Mouse (Mus musculus): ENCODE measurements around the gene Ica1. TPM values are rescaled to one million over a fixed set of nuclear protein-coding genes. Genes with fewer than 3 reads are reported as not detected.

Gene Ica1
- polyA plus RNA-seq, 1 experiment = 1.8 TPM

DNA sequence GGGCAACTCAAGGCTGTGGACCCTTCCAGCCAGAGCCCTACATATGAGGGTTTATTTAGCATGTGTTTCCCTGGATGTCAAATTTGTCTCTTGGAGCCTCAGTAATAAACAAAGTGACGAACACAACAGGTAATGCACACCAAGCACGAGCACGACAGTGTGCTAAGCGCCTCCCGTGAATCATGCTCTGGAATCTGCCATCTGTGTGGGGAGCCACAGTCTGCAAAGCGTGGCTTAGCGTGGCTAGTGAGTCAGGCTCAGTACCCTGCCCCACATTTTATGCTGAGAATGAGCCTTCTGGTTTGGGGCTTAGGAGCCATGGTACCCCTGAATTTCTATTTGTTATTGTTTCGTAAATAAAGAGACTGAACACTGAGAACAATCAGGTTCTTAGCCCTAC lies 50.5 kb downstream of the Ica1 start:
- TF ChIP-seq GATA1 (IDR thresholded peaks at IDR 0.05; ENCODE audit: low read length) = no peak

DNA sequence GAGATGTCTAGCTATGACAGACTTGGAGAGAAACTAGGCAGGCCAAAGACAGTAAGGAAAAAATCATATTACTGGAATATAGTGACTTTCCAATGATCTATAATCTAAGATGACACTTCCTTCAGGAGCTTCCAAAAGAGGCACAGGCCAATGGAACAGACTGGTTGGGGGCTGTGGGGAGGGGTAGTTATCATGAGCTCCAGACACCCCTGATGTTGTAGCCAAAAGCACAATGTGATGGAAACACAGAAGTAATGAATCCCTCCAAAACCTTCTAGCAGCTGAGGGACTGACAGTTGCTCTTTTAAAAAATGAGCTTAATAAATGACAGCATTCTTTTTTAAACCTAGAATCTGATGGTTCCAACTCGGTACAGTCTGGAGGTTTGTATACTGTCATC lies 52.7 kb downstream of the Ica1 start:
- no peak for TF ChIP-seq GATA1 (IDR thresholded peaks at IDR 0.05; ENCODE audit: low read length)

DNA sequence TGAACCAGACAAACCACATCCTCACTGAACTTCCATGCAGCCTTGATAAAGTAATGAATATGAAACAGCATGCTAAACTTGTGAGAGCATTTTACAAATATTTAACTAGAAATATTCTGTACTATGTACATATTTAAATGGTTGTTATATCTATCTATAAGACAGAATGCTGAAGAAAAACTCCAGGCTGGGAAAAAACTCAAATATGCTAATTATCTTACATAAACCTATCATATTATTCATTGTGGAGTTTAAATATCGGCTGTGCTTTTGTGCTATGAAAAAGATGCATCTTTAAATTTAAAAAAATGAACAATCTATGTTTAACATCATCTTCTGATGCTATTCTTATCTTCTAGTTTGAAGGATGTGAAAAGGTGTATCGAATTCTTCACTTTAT lies 58.6 kb downstream of the Ica1 start:
- no peak for TF ChIP-seq GATA1 (IDR thresholded peaks at IDR 0.05; ENCODE audit: low read length)

DNA sequence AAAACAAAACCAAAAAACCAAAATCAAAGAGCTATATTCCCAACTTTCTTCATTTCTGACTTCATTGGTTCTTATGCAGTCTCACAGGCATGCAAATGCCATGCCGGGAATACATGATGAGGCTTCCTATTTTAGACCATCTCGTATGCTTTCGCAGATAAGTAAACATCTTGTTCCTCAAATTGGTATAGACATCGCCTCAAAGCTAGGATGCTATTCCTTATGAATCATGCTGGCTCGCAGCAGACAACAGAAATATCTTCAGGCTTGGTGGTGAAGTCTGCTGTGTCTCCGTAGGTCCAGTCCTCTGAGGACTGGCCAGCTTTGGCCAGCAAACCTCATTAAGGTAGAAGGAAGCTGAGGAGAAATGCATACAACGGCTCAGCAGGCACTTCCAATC lies 60.3 kb downstream of the Ica1 start:
- no peak for TF ChIP-seq GATA1 (IDR thresholded peaks at IDR 0.05; ENCODE audit: low read length)

DNA sequence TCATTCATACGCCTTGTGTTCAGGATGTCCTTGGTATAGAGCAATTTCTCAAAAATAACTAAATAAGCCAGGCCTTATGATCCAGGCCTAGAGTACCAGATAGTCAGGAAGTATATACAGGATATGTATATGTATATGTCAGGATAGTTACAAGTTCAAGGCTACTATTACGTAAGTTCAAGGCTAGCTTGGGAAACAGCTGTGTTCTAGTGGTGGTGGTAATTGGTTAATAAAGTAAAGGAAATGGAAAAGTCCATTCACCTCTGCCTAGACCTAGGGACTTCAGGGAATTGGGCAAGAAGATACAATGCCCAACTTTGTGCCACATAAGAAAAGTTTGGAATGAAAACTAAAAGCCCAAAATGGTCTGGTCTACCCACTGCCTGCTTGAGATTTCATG lies 61.7 kb downstream of the Ica1 start:
- no peak for TF ChIP-seq GATA1 (IDR thresholded peaks at IDR 0.05; ENCODE audit: low read length)

DNA sequence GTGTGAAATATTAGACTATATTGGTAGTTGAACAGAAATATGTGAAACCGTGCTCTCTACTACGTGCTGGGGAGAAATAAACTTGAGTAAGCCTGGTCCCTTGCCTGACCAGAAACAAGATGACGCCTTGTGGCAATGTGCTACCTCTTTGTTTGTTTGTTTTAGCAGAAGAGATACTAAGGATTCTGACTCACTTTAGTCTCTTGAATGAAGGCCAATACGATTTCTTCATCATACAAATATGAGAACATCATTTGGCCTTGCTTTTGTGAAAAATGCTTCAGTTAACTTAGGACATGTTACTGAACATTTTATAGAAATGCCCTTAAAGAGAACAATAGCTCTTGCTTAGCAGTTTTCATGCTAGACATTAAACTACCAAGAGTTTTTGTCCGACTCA lies 67.0 kb downstream of the Ica1 start:
- no peak for TF ChIP-seq GATA1 (IDR thresholded peaks at IDR 0.05; ENCODE audit: low read length)

DNA sequence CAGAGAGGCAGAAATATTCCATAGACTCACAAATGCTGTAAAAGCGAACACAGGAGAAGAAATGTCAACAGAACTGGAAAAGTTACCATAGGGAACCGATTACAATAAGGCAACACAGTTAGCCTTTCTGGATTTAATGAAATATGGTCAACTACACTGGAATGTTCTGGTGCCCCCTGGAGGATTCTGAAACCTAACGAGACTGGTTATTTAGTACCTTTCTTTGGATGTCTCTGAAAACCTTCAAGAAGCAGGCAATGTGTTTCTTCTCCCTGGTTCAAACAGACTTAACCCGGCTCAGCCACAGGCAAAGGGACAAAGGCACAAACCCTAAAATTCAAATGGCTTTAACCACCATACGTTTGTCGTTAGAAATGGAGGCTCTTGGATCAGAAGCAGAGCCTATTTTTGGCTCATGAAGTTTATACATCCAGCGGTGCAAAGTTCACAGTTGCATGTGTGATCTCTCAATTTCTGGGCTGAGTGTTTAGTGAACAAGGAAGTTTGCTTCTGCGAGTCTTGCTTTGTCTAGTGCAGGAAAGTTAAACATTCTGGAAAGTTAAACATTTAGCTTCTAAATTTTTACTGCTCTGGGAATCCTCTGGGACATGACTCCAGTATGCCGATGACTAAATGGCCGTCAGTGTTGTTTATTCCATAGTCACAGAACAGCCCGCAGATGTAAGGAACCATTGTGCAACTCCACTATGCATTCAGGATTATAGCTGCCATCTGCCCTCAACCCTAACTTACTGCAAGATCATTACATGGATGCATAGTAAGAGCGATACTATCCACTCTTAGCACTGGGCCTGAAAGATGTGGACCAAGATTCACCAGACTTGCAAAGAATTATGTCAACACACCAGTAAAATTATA lies 83.4 kb downstream of the Ica1 start:
- no peak for TF ChIP-seq GATA1 (IDR thresholded peaks at IDR 0.05; ENCODE audit: low read length)

DNA sequence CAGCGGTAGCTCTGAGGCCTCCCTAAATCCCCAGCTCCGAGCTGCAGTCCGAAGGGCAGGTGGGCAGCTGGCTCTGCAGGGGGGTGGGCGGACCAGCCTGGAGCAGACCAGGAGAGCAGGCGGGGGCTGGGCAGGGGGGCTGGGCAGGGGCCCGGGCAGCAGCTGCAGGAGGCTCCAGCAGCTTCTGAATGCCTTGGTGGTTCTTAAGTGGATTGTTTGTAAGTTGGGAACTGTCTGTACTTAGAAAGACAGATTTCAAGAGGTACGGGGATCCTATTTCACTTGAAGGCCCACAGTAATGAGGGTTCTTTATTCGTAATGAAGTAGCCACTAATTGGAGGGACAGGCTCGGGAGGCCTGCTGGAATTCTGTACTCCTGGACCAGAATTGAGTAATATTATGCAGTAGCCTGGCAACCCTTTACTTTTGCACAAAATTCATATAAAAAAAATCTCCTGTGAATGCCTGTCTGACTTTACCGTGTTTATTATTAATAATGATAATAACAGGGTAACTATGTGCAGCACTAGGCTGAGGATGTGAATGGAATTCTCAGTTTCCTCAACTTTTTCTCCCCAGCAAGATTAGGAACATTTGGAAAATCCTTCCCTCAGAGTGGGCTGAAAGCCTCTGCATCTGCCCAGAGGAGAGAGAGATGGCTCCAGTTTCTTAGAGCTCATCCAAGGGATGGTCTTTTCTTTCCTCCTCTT lies 84.2 kb downstream of the Ica1 start:
- no peak for TF ChIP-seq GATA1 (IDR thresholded peaks at IDR 0.05; ENCODE audit: low read length)

DNA sequence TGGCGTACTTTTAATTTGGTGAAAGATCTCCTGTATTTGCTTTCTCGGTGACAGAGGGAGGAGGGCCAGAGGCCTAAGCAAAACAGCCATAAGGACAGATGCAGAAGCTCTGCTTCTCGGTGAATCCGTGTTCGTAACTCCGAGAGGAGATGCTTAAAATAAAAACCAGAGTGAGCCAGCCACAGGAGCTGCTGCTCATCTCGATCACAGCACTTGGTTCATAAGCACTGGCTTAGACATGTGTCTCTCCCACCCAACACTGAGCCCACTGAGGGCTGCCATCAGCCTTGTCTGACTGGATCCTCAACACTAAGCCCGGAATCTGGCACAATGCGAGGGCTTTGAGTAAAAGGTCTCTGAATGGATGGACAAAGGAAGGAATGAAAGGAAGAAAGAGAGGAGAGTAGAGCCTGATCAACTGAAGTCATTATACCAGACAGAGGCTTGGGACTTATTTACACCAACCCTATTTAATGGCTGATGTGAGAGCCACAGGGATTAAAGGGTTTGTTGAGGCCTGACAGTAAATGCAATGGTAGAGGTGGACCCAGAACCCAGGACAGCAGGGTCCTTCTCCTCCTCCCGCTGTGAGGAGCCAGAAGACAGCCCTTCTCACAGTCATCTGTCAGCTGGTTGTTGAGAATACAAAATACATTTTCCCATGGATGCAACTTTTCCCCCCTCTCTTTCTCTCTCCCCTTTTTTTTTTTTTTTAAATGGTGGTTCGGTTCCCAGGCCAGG lies 85.0 kb downstream of the Ica1 start:
- no peak for TF ChIP-seq GATA1 (IDR thresholded peaks at IDR 0.05; ENCODE audit: low read length)

DNA sequence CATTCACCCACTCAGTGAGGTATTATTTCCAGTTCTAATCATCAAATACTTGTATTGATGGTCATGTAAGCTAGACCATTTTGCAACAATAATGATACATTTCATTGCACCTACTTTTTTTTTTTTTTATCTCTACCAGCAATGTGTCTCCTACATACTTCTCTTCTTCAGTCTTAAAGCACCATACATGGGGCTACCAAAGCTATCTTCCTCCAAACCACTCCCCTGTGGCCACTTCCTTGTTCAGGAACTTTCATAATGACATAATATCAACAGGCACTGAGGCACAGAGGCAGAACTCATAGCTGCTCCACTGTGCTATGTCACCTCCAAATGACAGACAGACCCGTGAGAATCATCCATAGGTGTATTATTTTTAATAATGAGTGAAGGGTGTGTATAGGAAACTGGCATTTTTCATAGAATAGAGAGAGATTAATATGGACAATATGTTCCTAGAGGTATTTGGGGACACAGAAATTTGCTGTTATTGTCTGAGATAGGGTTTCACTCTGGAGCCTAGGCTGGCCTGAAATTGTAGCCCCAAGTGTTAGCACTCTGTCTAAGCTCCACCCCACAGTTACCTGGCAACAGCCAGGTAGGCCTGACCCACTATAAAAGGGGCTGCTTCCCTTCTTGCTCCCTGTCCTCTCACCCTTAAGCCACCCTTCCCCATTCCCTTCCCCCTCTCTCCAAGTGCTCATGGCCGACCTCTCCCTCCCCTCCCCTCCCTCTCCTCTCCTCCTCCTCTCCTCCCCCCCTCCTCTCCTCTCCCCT lies 86.9 kb downstream of the Ica1 start:
- TF ChIP-seq GATA1 (IDR thresholded peaks at IDR 0.05; ENCODE audit: low read length) = no peak

DNA sequence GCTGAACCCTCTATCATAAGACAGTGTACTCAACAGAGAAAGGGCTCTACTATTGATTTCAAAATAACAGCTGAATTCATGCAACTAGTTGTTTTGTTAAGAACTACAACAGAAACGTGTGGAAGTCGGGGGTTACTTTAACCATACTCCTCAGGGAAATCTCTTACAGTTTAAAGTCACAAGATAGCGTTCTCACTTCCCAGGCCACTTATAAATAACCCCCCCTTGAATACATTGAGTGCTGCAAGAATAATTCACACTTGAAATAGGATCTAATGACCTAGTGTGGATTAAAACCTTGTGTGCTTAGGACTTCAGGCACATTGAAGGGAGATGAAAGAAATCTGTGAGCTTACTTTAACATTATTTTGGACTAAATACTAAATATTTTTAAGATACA lies 87.8 kb downstream of the Ica1 start:
- TF ChIP-seq GATA1 (IDR thresholded peaks at IDR 0.05; ENCODE audit: low read length) = no peak

DNA sequence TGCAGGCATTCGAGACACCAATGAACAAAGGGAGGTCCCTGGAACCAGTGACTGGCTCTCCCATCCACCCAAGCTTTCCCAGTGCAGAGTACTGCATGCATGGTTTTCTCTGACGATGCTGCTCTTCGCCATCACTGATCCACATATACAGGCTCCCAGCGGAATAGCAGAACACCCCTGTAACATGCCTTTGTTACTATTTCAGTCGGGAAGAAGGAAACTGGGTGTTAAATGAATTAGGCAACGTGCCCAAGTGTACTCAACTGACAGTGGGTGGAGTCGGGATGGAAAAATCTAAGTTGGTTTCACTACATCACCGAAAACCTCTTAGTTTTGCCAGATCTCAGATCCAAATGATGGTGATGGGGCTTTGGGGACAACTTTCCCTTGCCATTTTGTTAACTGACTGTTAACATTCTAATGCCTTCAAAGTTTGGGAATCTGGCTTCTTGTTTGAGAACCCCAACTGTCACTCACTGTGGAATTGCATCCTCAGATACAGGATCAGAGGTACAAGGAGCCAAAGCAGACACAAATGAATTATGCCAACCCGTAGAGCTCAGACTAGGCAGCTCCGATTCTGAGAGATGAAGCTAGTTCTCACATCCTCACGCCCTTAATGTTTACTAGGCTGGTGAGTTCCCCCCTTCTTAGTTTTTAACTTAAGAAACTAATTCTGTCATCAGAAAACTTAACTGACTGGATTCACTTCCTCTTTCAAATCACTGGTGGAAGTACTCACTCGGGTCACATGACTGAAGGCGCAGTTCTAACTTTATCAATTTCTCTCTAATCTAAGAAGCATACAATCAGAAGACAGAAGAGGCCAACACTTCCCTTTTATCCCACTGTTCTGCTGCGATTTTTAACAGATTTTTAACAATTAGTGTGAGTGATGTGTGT lies 91.4 kb downstream of the Ica1 start:
- TF ChIP-seq GATA1 (IDR thresholded peaks at IDR 0.05; ENCODE audit: low read length) = no peak

DNA sequence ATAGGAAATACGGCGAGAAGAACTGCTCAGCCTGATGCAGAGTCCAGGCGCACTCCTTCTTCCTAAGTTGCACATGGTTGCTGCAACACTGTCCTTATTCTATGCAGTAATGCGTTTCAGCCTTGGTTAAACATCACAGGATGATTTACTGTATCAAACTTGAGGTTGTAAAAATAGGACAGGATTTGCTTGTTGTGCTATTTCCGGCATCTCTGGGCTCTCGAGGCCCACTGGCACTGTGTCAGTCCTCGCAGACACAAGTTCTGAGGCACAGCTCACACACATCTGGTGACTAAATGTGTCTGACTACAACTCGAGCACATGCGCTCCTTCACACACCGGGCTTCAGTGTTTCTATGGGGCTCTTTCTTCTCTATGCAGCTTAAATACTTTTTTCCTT lies 94.9 kb downstream of the Ica1 start:
- no peak for TF ChIP-seq GATA1 (IDR thresholded peaks at IDR 0.05; ENCODE audit: low read length)

DNA sequence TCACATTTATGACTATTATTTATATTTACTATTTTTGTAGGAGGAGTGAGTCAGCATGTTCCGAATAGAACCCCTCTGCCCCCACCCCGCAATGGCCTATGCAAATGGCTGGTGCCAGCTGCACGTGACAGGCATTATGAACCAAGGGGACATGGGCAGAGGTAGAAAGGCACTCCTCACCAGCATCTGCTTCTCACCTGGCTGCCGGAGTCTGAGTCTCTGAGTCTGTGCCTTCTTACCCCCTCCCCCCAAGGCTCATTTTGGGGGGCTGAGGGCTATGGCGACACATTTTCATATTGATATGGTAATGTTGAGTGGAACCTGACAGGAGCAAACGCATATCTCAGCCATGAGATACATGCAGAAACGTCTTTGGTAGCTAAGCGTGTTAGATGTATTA lies 97.4 kb downstream of the Ica1 start:
- TF ChIP-seq GATA1 (IDR thresholded peaks at IDR 0.05; ENCODE audit: low read length) = no peak
